Mouse (Mus musculus): ENCODE measurements around the gene Rnf145. TPM values are rescaled to one million over a fixed set of nuclear protein-coding genes. Genes with fewer than 3 reads are reported as not detected.

Gene Rnf145
- 61.8 TPM for polyA plus RNA-seq (2014; fragmentation: Illumina TruSeq; extraction: RNeasy Lipid Tissue Mini Kit (QIAGEN cat#74804); ENCODE audit: low read depth, low replicate concordance)

GRCm38 (mm10) chr11:44518281-44519095, at the start of gene Rnf145:
Gene Rnf145 (plus strand): TSS chr11:44518964.

GRCm38 (mm10) chr11:44470432-44471336, 48.1 kb upstream of the Rnf145 start, which contains the start of gene Ublcp1:
Gene Ublcp1 (minus strand): TSS chr11:44470498.

Other genes with a start within 250 kb of the Rnf145 start
- gene Il12b, start 118.9 kb upstream of the Rnf145 start, polyA plus RNA-seq (2014; fragmentation: Illumina TruSeq; extraction: RNeasy Lipid Tissue Mini Kit (QIAGEN cat#74804); ENCODE audit: low read depth, low replicate concordance), result 0.47 TPM
- gene Ublcp1, start 48.5 kb upstream of the Rnf145 start, polyA plus RNA-seq (2014; fragmentation: Illumina TruSeq; extraction: RNeasy Lipid Tissue Mini Kit (QIAGEN cat#74804); ENCODE audit: low read depth, low replicate concordance), result 98.9 TPM
- 6.7 TPM for gene Ebf1, start 98.4 kb downstream of the Rnf145 start, polyA plus RNA-seq (2014; fragmentation: Illumina TruSeq; extraction: RNeasy Lipid Tissue Mini Kit (QIAGEN cat#74804); ENCODE audit: low read depth, low replicate concordance)